Mouse (Mus musculus) T-cell, adult 66 days (primary cell): ENCODE measurements around the gene B3gnt8. TPM values are rescaled to one million over a fixed set of nuclear protein-coding genes. Genes with fewer than 3 reads are reported as not detected.

Experiments
- total RNA-seq, 2 experiments: library from RNA; stranded (reverse); gene quantifications; 3 replicates in 1 of 2; 4 replicates in 1 of 2; pipeline ENCODE4 v1.2.4; 2023

The B3gnt8 gene
- 1 to 10 TPM in 1 of 2 experiments, under 1 TPM in 1; 0.86 to 1.0 TPM for total RNA-seq

DNA sequence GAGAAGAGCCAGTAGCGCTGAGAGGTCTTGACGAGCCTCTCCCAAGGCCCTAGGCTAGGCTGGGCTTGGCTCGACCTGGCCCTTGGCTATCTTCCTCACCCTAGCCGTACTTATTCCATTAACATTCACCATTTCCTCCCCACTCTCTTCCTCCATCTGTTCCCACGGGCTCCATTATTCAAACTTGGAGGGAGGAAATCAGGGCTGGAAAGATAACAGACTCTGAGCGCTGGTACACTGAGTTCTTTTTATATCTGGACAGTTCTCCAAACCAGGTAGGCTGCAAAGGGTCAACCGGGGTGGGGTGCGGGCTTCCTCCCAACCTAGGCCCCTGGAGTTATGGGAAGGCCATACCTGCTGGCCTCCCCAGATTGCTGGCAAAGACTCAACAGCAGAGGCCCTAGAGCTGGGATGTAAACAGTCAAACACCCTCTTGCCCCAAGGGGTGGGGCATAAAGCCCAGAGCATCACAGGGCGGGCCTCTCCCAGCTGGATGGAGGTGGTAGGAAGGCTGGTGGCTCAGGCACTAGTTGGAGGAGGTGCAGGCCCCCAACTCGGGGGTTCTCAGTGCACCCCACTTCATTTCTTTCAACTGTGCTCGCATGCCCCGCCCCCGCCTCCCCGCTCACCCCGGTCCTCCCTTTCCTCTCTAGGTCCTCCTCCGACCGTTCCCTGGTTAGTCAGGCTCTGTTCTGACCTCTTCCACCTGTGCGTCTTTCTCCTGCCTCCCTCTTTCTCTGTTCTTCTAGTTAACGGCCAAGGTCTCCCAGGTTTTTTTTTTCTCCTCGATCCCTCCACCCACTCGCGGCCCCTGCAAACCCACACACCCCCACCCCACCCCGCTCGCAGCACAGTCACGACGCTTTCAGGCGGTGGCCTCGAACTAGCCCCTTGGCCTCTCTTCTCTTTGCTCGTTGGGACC lies at the start of gene B3gnt8:
Gene B3gnt8 (plus strand): TSS at position 146 of the 922 bp plus-strand sequence.

DNA sequence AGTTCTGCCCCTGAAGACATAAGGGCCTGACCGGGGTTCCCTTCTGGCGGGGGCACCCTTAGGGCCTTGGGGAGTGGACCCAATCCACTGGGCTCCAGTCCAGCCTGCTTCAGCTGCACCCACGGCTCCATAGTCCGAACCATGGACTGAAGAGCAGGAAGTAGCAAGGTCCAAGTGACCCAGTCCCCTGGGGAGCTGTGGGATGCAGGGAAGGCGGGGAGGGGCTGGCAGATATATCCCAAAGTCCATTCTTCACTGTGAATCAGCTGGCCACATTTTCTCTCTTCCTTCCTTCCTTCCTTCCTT lies 10.8 kb upstream of the B3gnt8 start, which contains the start of gene Erich4:
Gene Erich4 (minus strand): TSS at position 187 of the 306 bp plus-strand sequence.

DNA sequence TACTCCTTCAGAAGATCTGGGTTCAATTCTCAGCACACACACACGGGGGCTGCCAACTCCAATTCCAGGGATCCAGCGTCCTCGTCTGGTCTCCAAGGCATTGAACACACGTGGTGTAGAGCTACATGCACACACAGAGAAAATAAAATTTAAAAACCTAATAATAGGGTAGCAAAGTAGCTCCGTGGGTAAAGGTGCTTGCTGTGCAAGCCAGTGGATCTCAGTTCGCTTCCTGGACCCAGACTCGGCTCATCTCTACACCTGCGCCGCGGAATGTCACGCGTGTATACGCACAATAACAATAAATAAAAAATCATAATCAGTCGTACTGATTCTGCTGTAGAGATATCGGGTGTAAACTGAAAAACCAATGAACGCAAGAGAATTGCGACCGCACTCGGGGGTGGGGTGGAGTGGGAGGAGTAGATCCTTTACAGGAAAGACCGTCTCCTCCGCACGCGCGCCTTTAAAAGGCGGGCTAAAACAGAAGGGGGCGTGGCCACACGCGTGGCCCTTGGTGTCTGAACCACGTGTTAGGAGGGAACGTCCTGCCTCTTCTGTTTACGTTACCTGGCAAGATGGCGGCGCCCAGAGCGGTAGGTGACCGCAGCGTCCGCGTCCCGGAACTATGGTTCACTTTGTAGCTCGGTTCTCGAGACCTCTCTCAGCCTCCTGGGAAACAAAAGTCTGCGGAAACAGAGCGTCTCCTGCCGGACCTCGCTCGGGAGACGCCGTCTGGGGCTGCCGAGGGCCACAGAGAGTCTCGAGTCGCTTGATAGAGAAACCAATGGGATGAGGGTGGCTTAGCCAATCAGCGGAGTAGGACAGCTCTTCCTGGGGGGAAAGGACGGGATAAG lies 7.4 kb upstream of the B3gnt8 start, which contains the start of gene Dmac2:
Gene Dmac2 (plus strand): TSS at position 550 of the 857 bp plus-strand sequence.

DNA sequence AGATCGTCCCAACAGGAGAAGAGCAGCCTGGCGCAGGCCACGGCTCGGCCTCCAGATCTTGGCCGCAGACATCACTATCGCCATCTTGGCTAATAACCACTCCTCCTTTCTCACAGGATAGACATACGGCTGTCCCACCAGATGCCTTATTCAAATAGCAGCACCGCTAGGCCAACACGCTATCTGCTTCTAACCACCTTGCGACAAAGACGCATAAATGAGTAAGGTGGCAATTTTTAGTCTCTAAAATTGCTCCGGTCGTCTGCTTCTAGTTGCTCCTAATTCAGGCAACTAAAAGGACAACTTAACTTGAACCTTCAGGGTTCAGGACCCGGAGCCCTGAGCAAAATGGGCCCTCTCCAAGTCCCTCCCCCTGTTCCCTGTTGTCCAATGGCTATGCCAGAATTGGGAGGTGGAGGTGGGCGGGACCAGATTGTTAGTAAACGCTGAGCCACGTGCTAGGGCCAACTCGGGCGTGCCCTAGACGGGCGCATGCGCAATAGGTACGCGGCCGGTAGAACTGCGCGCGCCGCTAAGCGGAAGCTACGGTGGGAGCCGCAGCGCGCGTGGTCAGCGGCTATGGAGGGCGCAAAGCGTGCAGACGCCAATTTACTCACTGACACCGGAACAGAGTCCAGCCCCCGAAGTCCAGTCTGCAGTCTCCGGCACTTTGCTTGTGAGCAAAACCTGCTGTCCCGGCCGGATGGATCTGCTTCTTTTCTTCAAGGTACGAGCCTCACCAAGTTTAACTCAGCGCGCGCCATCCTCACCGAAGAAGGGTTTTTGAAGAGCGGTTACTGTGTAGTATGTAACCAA lies 32.4 kb downstream of the B3gnt8 start, which contains the start of the genes Bckdha and Exosc5:
Gene Bckdha (minus strand): TSS at position 325 of the 816 bp plus-strand sequence.
Gene Exosc5 (plus strand): TSS at position 508 of the 816 bp plus-strand sequence.

DNA sequence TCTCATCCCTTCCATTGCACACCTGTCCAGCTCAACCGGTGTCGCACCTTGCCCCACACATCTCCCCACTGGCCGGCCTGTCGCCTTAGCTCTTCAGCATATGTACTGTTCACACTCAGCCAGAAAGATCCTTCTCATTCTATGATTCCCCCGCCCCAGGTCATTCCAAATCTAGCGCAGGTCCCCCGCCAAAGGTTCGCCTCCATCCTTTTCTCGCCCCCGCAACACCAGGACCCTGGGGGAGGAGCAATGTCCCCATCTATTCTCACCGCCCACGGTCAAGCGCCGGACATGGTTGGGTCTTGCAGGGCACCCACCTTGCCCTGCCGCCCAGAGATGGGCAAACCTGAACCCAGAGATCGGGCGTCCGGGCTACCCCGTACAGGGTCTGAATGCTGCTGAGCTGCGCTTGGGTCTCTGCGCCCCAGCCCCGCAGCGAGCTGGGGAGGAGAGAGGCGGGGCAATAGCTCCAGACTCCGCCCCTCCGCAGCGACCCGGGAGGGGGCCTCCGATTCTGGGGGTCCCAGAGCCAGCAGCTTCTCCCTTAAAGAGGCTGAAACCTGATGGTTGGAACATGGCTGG lies 48.4 kb downstream of the B3gnt8 start, which contains the start of gene Tmem91:
Gene Tmem91 (minus strand): TSS at position 448 of the 582 bp plus-strand sequence.

DNA sequence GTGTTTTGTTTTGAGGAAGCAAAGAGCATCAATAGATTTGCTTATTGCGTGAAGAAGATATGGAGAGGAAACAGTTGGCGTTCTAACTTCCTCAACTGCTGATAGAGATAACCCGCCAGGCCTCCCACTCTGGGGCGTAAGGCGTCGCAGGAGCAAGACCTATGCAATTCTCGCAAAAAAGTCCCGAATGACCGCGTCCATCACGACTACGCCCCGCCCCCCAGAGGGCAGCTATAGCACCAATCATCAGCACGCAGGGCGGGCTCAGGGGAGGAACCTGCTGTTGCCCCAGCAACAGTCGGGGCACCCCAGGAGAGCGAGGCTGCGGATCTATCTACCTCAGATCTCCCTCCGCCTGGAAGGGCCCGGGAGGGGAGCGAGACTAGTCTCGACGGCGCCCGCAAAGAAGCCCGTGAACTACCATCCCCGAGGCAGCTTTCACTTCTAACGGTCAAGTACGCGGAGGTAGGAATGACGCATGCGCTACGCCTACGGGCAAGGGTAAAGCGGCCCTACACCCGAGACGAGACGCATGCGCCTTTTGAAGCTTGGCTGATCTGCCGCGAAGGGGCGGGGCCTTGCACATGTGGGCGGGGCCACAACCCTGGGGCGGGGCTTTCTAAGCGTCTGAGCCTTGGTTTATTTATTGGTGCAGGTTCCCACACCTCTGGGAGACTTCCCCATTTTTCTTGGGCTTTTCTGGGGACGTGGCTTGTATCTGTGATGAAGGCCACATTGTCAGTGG lies 54.2 kb downstream of the B3gnt8 start, which contains the start of gene B9d2:
Gene B9d2 (plus strand): TSS at position 267 of the 745 bp plus-strand sequence.

Other genes starting within 250 kb of the B3gnt8 start
- 10 to 100 TPM; 10.7 to 14.0 TPM for gene Lipe, start 227.9 kb upstream of the B3gnt8 start, total RNA-seq
- gene Cxcl17, start 213.8 kb upstream of the B3gnt8 start, total RNA-seq: not detected
- under 1 TPM; 0.96 to 0.98 TPM for gene Ceacam1, start 149.1 kb upstream of the B3gnt8 start, total RNA-seq
- gene Ceacam2, start 86.8 kb upstream of the B3gnt8 start, total RNA-seq: not detected
- gene Erich4, start 10.8 kb upstream of the B3gnt8 start, total RNA-seq: under 1 TPM in 1 of 2 experiments, not detected in 1; 0.65 TPM
- 10 to 100 TPM; 61.9 to 63.2 TPM for gene Dmac2, start 7.2 kb upstream of the B3gnt8 start, total RNA-seq
- 10 to 100 TPM; 23.2 to 24.9 TPM for gene Bckdha, start 32.3 kb downstream of the B3gnt8 start, total RNA-seq
- gene Exosc5, start 32.5 kb downstream of the B3gnt8 start, total RNA-seq: 10 to 100 TPM; 61.8 to 67.1 TPM
- gene Tmem91, start 48.5 kb downstream of the B3gnt8 start, total RNA-seq: under 1 TPM in 1 of 2 experiments, not detected in 1; 0.35 TPM
- 10 to 100 TPM; 24.0 to 24.8 TPM for gene B9d2, start 54.1 kb downstream of the B3gnt8 start, total RNA-seq
- gene Tgfb1, start 60.3 kb downstream of the B3gnt8 start, total RNA-seq: 100 to 1,000 TPM; 147 to 150 TPM
- gene Ccdc97, start 92.4 kb downstream of the B3gnt8 start, total RNA-seq: 100 to 1,000 TPM; 106 to 113 TPM
- gene Hnrnpul1, start 128.1 kb downstream of the B3gnt8 start, total RNA-seq: 100 to 1,000 TPM; 223 to 229 TPM
- gene Axl, start 162.1 kb downstream of the B3gnt8 start, total RNA-seq: 1 to 10 TPM; 7.6 to 9.4 TPM
- 10 to 100 TPM in 1 of 2 experiments, 1 to 10 TPM in 1; 8.5 to 11.1 TPM for gene Cyp2s1, start 190.3 kb downstream of the B3gnt8 start, total RNA-seq